Mouse (Mus musculus): ENCODE data around the gene Cx3cr1.

DNA sequence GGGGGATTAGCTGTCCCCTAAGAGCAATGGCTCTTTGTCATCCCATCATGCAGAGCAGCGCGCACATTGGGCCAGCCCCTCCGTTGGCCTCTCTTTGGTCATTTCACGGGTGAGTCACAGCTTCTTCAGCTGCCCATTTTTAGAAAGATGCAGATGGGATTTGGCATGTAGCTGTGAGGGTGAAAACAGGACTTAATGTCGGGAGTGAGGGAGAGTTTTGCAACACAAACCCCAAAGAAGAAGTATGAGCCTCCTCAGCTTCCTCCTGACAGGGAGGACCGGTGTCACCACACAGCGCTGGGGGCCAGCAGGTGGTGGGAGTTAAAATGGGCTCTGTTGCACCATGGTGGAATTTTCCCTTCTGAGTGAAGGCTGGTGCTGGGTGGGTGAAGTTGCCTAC lies 26.6 kb downstream of the Cx3cr1 start:
- no peak for TF ChIP-seq CTCF (IDR thresholded peaks at IDR 0.05; ENCODE audit: insufficient read depth, low read length)
- no peak for TF ChIP-seq POLR2A (IDR thresholded peaks at IDR 0.05; ENCODE audit: borderline replicate concordance, extremely low read depth, low read depth, low read length)

Measured in lung, adult 2 months (tissue).